Mouse (Mus musculus) forebrain, embryonic 15.5 days (tissue): ENCODE measurements around the gene St13. TPM values are rescaled to one million over a fixed set of nuclear protein-coding genes. Genes with fewer than 3 reads are reported as not detected.

Source experiments
- ATAC-seq: fragments of 200-750 bp; cut with Nextera tagmentation; replicated peaks from 2 replicates; pipeline ENCODE4 v1.8.0; 2017; ENCODE audit warnings: mild to moderate bottlenecking, moderate TSS enrichment, moderate library complexity
- H3K27ac ChIP-seq: fragments of 300-500 bp; sonication (generic); replicated peaks from 2 replicates; pipeline ENCODE4 v1.5.1; 2015; ENCODE audit warnings: mild to moderate bottlenecking, inconsistent platforms
- H3K27me3 ChIP-seq: fragments of 300-500 bp; sonication (generic); 2 replicates; pipeline ENCODE4 v1.6.1; 2015; ENCODE audit warnings: inconsistent platforms
- H3K36me3 ChIP-seq: fragments of 300-500 bp; sonication (generic); 2 replicates; pipeline ENCODE4 v1.6.1; 2015; ENCODE audit warnings: mild to moderate bottlenecking, inconsistent platforms
- H3K4me1 ChIP-seq: fragments of 300-500 bp; sonication (generic); 2 replicates; pipeline ENCODE4 v1.6.1; 2015; ENCODE audit warnings: inconsistent platforms
- H3K4me2 ChIP-seq: fragments of 300-500 bp; sonication (generic); replicated peaks from 2 replicates; pipeline ENCODE4 v1.6.1; 2015; ENCODE audit warnings: mild to moderate bottlenecking, inconsistent platforms
- H3K4me3 ChIP-seq: fragments of 300-500 bp; sonication (generic); 2 replicates; pipeline ENCODE4 v1.5.1; 2015; ENCODE audit warnings: mild to moderate bottlenecking, inconsistent platforms
- H3K9ac ChIP-seq: fragments of 300-500 bp; sonication (generic); replicated peaks from 2 replicates; pipeline ENCODE4 v1.6.1; 2015; ENCODE audit warnings: mild to moderate bottlenecking, inconsistent platforms
- H3K9me3 ChIP-seq: fragments of 300-500 bp; sonication (generic); 2 replicates; pipeline ENCODE4 v1.6.1; 2016; ENCODE audit warnings: inconsistent platforms
- WGBS: fragments of 180-500 bp; shearing (Covaris S2); methylation state at CpG from one replicate; pipeline ENCODE4 v1.1.7; 2015; ENCODE audit warnings: mixed read lengths; 5-methylcytosine and 5-hydroxymethylcytosine counted together
- polyA plus RNA-seq: library from polyadenylated mRNA; unstranded; fragments of >200 nt; fragmentation: Nextera tagmentation; extraction: Ambion mirVana; gene quantifications from 2 replicates; pipeline ENCODE4 v1.2.1, GENCODE M21; 2015

Gene St13
- polyA plus RNA-seq, 1 experiment from 2014 or later, result 207 TPM

GRCm38 (mm10) chr15:81405008-81405407, 5.1 kb upstream of the St13 start:
- 77% methylated on average over 3 of the region's 3 CpGs for WGBS
- no peak for ATAC-seq
- Histone ChIP-seq H3K4me1 (peaks cover 15% of the 10 kb centered on the region), H3K9me3 (no peaks in the 10 kb centered on the region), H3K9ac (no peak overlapping the region), H3K4me3 (no peak overlapping the region), H3K27me3 (no peaks in the 10 kb centered on the region), H3K27ac (no peak overlapping the region), H3K4me2 (no peak overlapping the region), H3K36me3 (no peaks in the 10 kb centered on the region)

DNA sequence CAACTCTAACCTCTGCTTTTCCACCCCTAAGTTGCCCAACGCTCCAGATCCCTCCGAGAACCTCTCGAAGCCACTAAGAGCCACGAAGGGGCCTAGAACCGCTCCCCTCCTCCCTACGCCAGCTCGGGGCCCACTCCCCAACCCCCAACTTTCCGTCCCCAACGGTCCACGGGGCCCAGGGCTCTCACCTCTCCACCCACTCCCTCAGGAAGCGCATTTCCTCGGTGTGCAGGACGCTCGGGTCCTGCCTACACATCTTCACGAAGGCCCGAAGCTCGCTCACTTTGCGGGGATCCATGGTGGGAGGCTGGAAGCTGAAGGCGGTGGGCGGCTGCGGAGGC, 610 bp downstream of the St13 start:
- WGBS, result 0% methylated on average over 21 of the region's 21 CpGs
- Histone ChIP-seq H3K9me3 (no peaks in the 10 kb centered on the region; the same call in 1 of the 2 replicates), H3K9ac (peak overlapping the region; percentile 83), H3K4me1 (peaks cover 34% of the 10 kb centered on the region), H3K36me3 (no peaks in the 10 kb centered on the region), H3K4me2 (peak overlapping the region; percentile 82), H3K27ac (peak overlapping the region; percentile 97), H3K4me3 (peak overlapping the region; percentile 88), H3K27me3 (no peaks in the 10 kb centered on the region)
- no peak; the same call in 1 of the 2 replicates for ATAC-seq

DNA sequence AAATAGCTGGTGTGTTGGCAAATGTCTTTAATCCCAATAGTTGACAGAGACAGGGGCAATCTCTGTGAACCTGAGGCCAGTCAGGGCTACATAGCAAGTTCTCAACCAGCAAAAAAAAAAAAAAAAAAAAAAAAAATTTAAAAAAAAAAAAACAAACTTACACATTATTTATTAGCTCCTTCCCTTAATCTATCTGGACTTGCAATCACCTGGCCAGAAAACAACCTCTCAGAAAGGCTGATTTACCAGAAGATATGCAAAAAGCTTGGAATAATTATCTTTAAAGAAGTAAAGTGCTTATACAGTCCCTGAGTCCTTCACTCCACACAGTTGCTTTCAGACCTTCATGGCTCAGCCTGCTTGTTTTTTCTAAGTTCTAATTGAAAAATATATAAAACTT, 1.7 kb downstream of the St13 start:
- Histone ChIP-seq H3K9me3 (no peaks in the 10 kb centered on the region; the same call in 1 of the 2 replicates), H3K27ac (no peak overlapping the region), H3K4me3 (peak overlapping the region; percentile 88), H3K9ac (peak overlapping the region; percentile 83), H3K36me3 (no peaks in the 10 kb centered on the region), H3K27me3 (no peaks in the 10 kb centered on the region), H3K4me1 (peaks cover 34% of the 10 kb centered on the region), H3K4me2 (peak overlapping the region; percentile 82)
- ATAC-seq, result no peak

DNA sequence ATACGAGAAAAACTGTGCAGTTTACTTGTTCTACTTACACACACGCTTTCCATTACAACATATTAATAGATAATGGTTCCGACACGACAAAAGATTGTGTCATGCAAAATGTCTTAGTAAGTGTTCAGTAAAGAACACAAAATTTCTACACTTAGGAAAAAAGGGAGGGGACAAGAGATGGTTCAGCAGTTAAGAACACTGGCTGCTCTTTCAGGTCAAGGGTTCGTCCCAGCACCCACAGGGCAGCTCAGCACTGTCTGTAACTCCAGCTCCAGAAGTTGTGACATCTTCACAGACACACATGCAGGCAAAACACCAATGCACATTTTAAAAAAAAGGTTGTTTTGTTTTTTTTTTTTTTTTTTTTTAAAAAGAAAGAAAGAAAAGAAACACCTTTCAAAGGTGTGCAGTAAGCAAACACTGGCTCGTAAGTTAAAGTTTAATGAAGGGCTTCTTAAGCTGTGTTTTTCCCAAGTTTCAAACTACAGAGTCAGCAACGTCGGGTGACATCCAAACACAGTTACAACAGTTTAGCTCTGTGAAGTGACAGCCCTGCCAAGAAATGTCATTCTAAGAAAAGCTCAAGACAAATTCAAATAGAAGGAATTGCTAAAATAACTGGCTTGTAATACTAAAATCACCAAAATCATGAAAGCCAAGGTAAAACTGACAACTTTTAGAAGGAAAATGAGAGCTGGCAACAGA, 5.5 kb downstream of the St13 start:
- Histone ChIP-seq H3K4me3 (no peak overlapping the region), H3K4me2 (no peak overlapping the region), H3K9me3 (no peaks in the 10 kb centered on the region; the same call in 1 of the 2 replicates), H3K27me3 (no peaks in the 10 kb centered on the region), H3K9ac (no peak overlapping the region), H3K4me1 (peaks cover 19% of the 10 kb centered on the region), H3K27ac (no peak overlapping the region), H3K36me3 (peaks cover 20% of the 10 kb centered on the region)
- 91% methylated on average over 8 of the region's 8 CpGs for WGBS
- ATAC-seq, result no peak

GRCm38 (mm10) chr15:81392997-81393396, 6.9 kb downstream of the St13 start:
- Histone ChIP-seq H3K36me3 (peaks cover 29% of the 10 kb centered on the region), H3K4me3 (no peak overlapping the region), H3K27me3 (no peaks in the 10 kb centered on the region), H3K27ac (no peak overlapping the region), H3K9me3 (no peaks in the 10 kb centered on the region), H3K4me1 (peaks cover 10% of the 10 kb centered on the region), H3K9ac (no peak overlapping the region), H3K4me2 (no peak overlapping the region)
- ATAC-seq, result no peak

DNA sequence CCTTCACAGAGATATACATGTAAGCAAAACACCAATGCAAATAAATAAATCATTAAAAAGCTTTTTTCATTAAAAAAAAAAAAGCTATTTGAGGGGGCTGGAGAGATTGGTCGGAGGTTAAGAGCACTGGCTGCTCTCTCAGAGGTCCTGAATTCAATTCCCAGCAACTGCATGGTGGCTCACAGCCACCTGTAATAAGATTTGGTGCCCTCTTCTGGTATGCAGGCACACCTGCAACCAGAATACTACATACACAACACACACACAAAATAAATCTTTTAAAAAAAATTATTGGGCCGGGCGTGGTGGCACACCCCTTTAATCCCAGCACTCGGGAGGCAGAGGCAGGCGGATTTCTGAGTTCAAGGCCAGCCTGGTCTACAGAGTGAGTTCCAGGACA, 13.6 kb downstream of the St13 start:
- Histone ChIP-seq H3K4me3 (no peak overlapping the region), H3K27ac (no peak overlapping the region), H3K9ac (no peak overlapping the region), H3K9me3 (no peaks in the 10 kb centered on the region), H3K4me2 (no peak overlapping the region), H3K36me3 (peaks cover 83% of the 10 kb centered on the region), H3K27me3 (no peaks in the 10 kb centered on the region), H3K4me1 (no peaks in the 10 kb centered on the region)
- WGBS, result 97% methylated on average over 5 of the region's 5 CpGs
- ATAC-seq, result no peak

DNA sequence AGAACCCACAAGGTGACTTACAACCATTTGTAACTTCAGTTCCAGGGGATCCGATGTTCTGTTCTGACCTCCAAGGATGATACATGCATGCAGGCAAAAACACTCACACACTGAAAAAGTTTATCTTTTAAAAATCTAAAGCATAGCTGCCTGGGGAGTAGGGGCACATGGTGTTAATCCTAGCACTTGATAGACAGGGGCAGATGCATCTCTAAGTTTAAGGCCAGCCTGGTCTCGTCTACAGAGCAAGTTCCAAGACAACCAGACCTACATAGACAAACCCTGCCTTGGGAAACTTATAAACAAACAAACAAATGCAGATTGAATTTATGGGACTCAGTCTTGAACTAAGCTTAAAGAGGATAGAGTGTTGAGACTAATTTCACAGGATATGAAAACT, 21.0 kb downstream of the St13 start:
- Histone ChIP-seq H3K9ac (no peak overlapping the region), H3K36me3 (peaks cover 75% of the 10 kb centered on the region), H3K27ac (no peak overlapping the region), H3K9me3 (no peaks in the 10 kb centered on the region), H3K4me3 (no peak overlapping the region), H3K4me2 (no peak overlapping the region), H3K4me1 (no peaks in the 10 kb centered on the region), H3K27me3 (no peaks in the 10 kb centered on the region)
- ATAC-seq, result no peak
- 89% methylated on average over 2 of the region's 2 CpGs for WGBS

DNA sequence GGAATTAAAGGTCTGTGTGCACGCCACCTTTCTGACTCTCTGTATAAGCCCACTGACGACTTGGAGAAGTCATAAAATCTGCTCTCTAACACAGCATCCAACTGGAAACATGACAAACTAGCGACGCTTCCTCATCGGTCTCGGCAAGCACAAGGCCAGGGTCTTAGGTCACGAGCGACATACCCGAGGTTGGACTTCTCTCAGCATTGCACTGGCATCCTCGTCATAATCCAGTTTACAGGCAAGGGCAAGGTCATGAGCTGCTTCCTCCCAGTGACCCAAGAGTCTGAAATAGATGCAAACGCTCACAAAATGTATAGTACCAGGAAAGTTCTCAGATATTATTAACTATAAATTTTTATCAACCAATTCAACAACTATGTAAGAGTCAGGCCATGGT, 25.3 kb downstream of the St13 start:
- H3K27ac ChIP-seq, result no peak overlapping the region
- WGBS, result 93% methylated on average over 11 of the region's 11 CpGs
- no peaks in the 10 kb centered on the region for H3K9me3 ChIP-seq
- H3K27me3 ChIP-seq, result no peaks in the 10 kb centered on the region
- H3K4me3 ChIP-seq, result no peak overlapping the region
- H3K4me2 ChIP-seq, result no peak overlapping the region
- H3K36me3 ChIP-seq, result peaks cover 73% of the 10 kb centered on the region
- H3K4me1 ChIP-seq, result no peaks in the 10 kb centered on the region
- ATAC-seq, result no peak
- no peak overlapping the region for H3K9ac ChIP-seq

- WGBS, result 28% methylated on average over 1 of the region's 1 CpGs
- H3K4me2 ChIP-seq, result no peak overlapping the region
- peaks cover 85% of the 10 kb centered on the region for H3K36me3 ChIP-seq
- H3K9me3 ChIP-seq, result no peaks in the 10 kb centered on the region
- H3K4me3 ChIP-seq, result no peak overlapping the region
- no peaks in the 10 kb centered on the region for H3K27me3 ChIP-seq
- no peak overlapping the region for H3K27ac ChIP-seq
- no peak overlapping the region for H3K9ac ChIP-seq
- no peaks in the 10 kb centered on the region for H3K4me1 ChIP-seq
- ATAC-seq, result no peak
Observed at GRCm38 (mm10) chr15:81370356-81370755, 29.5 kb downstream of the St13 start.

- Histone ChIP-seq H3K4me1 (no peaks in the 10 kb centered on the region), H3K27ac (no peak overlapping the region), H3K4me2 (no peak overlapping the region), H3K27me3 (no peaks in the 10 kb centered on the region), H3K4me3 (no peak overlapping the region), H3K9ac (no peak overlapping the region), H3K9me3 (no peaks in the 10 kb centered on the region), H3K36me3 (peaks cover 88% of the 10 kb centered on the region)
- ATAC-seq, result no peak
- 94% methylated on average over 1 of the region's 1 CpGs for WGBS
Observed at GRCm38 (mm10) chr15:81368601-81369000, 31.3 kb downstream of the St13 start.

DNA sequence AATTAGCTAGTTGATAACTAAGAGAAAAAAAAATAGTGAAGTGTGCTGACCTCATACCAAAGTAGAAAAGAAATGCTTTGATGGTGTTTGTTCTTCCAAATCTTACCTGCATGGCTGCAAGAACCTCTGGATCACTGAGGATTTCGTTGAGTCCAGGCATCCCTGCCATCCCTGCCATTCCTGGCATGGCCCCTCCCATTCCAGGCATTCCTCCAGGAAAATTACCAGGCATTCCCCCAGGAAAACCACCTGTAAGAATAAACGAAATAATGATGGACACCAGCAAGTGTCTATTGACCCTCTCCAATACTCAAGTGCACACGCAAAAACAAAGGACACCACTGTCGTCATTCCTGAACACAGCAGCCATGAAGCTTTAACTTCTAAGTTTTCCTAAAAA, 33.6 kb downstream of the St13 start:
- no peak overlapping the region for H3K4me2 ChIP-seq
- H3K36me3 ChIP-seq, result peaks cover 78% of the 10 kb centered on the region
- H3K9ac ChIP-seq, result no peak overlapping the region
- no peak overlapping the region for H3K4me3 ChIP-seq
- 85% methylated on average over 4 of the region's 4 CpGs for WGBS
- no peaks in the 10 kb centered on the region for H3K27me3 ChIP-seq
- H3K4me1 ChIP-seq, result peaks cover 3% of the 10 kb centered on the region; the same call in 1 of the 2 replicates
- no peak overlapping the region for H3K27ac ChIP-seq
- no peak for ATAC-seq
- H3K9me3 ChIP-seq, result no peaks in the 10 kb centered on the region

- Histone ChIP-seq H3K9me3 (no peaks in the 10 kb centered on the region), H3K4me1 (peaks cover 10% of the 10 kb centered on the region), H3K9ac (no peak overlapping the region), H3K36me3 (peaks cover 68% of the 10 kb centered on the region), H3K4me3 (no peak overlapping the region), H3K27me3 (no peaks in the 10 kb centered on the region), H3K27ac (no peak overlapping the region), H3K4me2 (no peak overlapping the region)
- WGBS, result 90% methylated on average over 8 of the region's 8 CpGs
- ATAC-seq, result no peak
Observed at GRCm38 (mm10) chr15:81365246-81365645, 34.6 kb downstream of the St13 start.

DNA sequence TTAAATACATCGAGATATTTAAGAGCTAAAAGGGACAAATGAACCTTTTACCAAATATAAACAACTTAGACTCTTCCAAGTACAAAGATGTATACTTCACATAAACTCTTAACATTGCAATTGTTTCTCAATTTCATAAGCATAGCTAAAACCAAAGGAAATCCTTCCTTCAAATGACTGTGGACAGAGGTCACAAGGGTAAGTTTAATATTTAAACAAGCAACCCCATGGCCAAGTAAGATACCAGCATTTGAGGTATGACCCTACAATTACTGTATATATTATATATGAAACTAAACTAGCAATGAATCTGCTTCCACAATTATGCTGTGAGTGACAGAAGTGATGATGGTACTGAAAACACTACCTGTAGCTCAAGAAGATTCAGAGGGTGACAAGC, 35.6 kb downstream of the St13 start:
- H3K36me3 ChIP-seq, result peaks cover 58% of the 10 kb centered on the region
- no peak overlapping the region for H3K4me3 ChIP-seq
- H3K27ac ChIP-seq, result no peak overlapping the region
- H3K9ac ChIP-seq, result no peak overlapping the region
- H3K9me3 ChIP-seq, result no peaks in the 10 kb centered on the region
- WGBS, result 98% methylated on average over 1 of the region's 1 CpGs
- peaks cover 20% of the 10 kb centered on the region for H3K4me1 ChIP-seq
- H3K4me2 ChIP-seq, result no peak overlapping the region
- no peak for ATAC-seq
- no peaks in the 10 kb centered on the region for H3K27me3 ChIP-seq
